Mouse (Mus musculus) lung, embryonic 14.5 days (tissue): ENCODE data around the gene Ank3. TPM values are rescaled to one million over a fixed set of nuclear protein-coding genes. Genes with fewer than 3 reads are reported as not detected.
A peak's percentile ranks its signal among the peaks of the same experiment; 100 is the strongest.

Source experiments
- ATAC-seq: fragments of 200-750 bp; cut with Nextera tagmentation; 2 replicates; pipeline ENCODE4 v1.8.0; 2017; ENCODE audit warnings: mild to moderate bottlenecking, moderate TSS enrichment, moderate library complexity; ENCODE audit not compliant: insufficient read depth
- DNase-seq: peaks from one replicate; pipeline ENCODE4 v3.0.0-alpha.2; 2015
- H3K27ac ChIP-seq: fragments of 300-500 bp; sonication (generic); 2 replicates; pipeline ENCODE4 v1.5.1; 2014; ENCODE audit warnings: low read depth, mild to moderate bottlenecking, moderate library complexity
- H3K27me3 ChIP-seq: fragments of 300-500 bp; sonication (generic); 2 replicates; pipeline ENCODE4 v1.6.1; 2014; ENCODE audit warnings: low read length, control low read depth; ENCODE audit not compliant: insufficient read depth
- H3K36me3 ChIP-seq: fragments of 300-500 bp; sonication (generic); 2 replicates; pipeline ENCODE4 v1.6.1; 2014; ENCODE audit warnings: control low read depth; ENCODE audit not compliant: insufficient read depth
- H3K4me1 ChIP-seq: fragments of 300-500 bp; sonication (generic); 2 replicates; pipeline ENCODE4 v1.6.1; 2014; ENCODE audit warnings: antibody characterized with exemption, control low read depth; ENCODE audit not compliant: insufficient read depth
- H3K4me2 ChIP-seq: fragments of 300-500 bp; sonication (generic); 2 replicates; pipeline ENCODE4 v1.6.1; 2014; ENCODE audit warnings: mild to moderate bottlenecking
- H3K4me3 ChIP-seq: fragments of 300-500 bp; sonication (generic); 2 replicates; pipeline ENCODE4 v1.5.1; 2014; ENCODE audit warnings: low read depth, low read length
- H3K9ac ChIP-seq: fragments of 300-500 bp; sonication (generic); 2 replicates; pipeline ENCODE4 v1.6.1; 2014
- H3K9me3 ChIP-seq: fragments of 300-500 bp; sonication (generic); 2 replicates; pipeline ENCODE4 v1.6.1; 2016; ENCODE audit warnings: low read depth, low read length, control low read depth
- CTCF ChIP-seq: IDR thresholded peaks from 2 replicates; pipeline ENCODE4 v1.5.1; 2016; ENCODE audit warnings: antibody characterized with exemption, low read depth
- WGBS: fragments of 180-500 bp; shearing (Covaris S2); extraction: QIAGEN DNeasy Blood & Tissue Kit; methylation state at CpG from one replicate; pipeline ENCODE4 v1.1.7; 2014; 5-methylcytosine and 5-hydroxymethylcytosine counted together
- polyA plus RNA-seq: library from polyadenylated mRNA; unstranded; fragments of >200 nt; fragmentation: Nextera tagmentation; extraction: Ambion mirVana; gene quantifications from 2 replicates; pipeline ENCODE4 v1.2.1, GENCODE M21; 2014

The Ank3 gene
- polyA plus RNA-seq, 1 experiment from 2014 or later, result 16.2 TPM

DNA sequence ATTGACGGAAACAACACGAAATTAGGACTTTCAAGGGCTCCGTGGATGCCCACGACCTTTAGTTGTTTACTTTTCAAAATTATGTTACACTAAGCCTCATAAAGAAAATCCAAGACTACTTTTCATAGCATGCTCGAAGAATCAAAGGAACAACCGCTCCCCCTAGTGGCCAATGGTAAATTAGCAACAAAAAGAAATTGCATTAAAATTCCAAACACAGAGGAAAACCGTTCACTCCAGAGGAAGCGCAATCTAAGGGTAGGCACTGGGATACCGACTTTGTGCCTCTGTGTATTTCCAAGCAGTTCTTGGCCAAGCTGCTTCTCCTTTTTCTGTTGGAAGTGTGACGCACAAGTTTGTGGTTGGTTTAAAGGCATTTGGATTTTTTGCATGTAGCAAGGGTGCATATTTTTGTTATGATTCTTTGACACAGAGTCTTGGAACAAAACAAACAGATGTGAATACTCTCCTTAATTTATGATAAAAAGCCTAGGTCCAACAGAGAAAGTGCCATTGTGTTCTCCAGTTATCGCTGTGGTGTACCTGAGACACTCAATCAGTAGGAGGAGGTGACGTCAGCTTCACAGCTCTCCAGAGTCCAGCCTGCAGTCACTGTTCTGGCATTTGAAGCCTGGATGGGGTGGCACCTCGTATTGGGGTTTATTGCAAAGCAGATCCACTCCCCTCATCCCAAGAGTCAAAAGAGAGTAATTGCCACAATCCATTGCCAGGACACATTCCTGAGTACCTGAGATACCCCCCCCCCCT lies 256.5 kb downstream of the Ank3 start:
- no peaks in the 10 kb centered on the region for H3K9me3 ChIP-seq
- 14% methylated on average over 13 of the region's 13 CpGs for WGBS
- no peak for ATAC-seq
- H3K27ac ChIP-seq, result no peak overlapping the region
- H3K4me2 ChIP-seq, result peak overlapping the region; percentile 34
- no peaks in the 10 kb centered on the region for H3K36me3 ChIP-seq
- H3K4me1 ChIP-seq, result peaks cover 11% of the 10 kb centered on the region
- no peak overlapping the region for H3K4me3 ChIP-seq
- peak; percentile 93 for DNase-seq
- H3K27me3 ChIP-seq, result no peaks in the 10 kb centered on the region
- no peak overlapping the region for H3K9ac ChIP-seq
- peak; percentile 90 for TF ChIP-seq CTCF

DNA sequence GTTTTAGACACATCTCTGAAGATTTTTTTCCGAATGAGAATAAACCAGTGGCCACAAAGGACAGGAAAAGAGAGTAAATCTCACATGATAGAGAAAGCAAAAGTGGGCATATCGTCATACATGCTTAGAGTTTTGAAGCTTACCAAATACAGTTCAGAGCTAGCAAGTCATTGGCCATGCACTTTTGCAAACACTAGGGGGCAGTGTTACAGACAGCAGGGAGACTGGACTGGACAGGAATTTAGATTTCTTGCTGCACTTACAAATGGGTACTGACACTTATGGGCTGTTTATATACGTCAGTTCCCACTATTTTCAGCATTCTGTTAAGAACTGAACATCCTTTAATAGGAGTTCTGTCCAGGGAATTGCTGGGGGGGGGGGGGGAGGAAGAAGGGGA lies 257.7 kb downstream of the Ank3 start:
- no peaks in the 10 kb centered on the region for H3K27me3 ChIP-seq
- ATAC-seq (0 out of 2 replicates have a peak, but pooled peaks have one; percentile 35), DNase-seq (peak; percentile 87)
- WGBS, result 17% methylated on average over 3 of the region's 3 CpGs
- peaks cover 11% of the 10 kb centered on the region for H3K4me1 ChIP-seq
- H3K9me3 ChIP-seq, result no peaks in the 10 kb centered on the region
- no peak overlapping the region for H3K9ac ChIP-seq
- no peak overlapping the region for H3K27ac ChIP-seq
- H3K4me2 ChIP-seq, result no peak overlapping the region
- H3K36me3 ChIP-seq, result no peaks in the 10 kb centered on the region
- TF ChIP-seq CTCF, result peak; percentile 93
- H3K4me3 ChIP-seq, result no peak overlapping the region

DNA sequence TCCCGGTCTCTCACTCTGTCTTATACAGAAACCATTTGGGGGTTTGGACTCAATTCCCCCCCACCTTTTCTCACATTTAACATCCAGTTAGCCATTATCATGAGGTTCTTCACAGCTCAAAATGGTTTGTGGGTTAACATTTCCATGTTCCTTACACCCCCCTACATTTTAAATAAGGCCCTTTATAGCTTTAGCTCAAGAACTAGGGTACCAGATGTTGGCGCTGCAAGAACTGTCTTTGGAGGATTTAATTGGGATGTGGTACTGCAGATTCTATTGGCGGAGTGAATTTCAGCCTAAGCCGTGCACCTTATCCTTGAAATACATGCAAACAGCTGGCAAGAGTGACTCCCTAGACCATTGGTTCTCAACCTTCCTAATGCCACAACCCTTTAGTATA lies 261.2 kb downstream of the Ank3 start:
- no peak overlapping the region for H3K4me2 ChIP-seq
- no peaks in the 10 kb centered on the region for H3K4me1 ChIP-seq
- no peak overlapping the region for H3K4me3 ChIP-seq
- H3K9me3 ChIP-seq, result no peaks in the 10 kb centered on the region
- no peak for TF ChIP-seq CTCF
- H3K27me3 ChIP-seq, result no peaks in the 10 kb centered on the region
- WGBS, result 88% methylated on average over 4 of the region's 4 CpGs
- ATAC-seq, result no peak
- H3K36me3 ChIP-seq, result no peaks in the 10 kb centered on the region
- no peak overlapping the region for H3K9ac ChIP-seq
- no peak for DNase-seq
- H3K27ac ChIP-seq, result no peak overlapping the region

DNA sequence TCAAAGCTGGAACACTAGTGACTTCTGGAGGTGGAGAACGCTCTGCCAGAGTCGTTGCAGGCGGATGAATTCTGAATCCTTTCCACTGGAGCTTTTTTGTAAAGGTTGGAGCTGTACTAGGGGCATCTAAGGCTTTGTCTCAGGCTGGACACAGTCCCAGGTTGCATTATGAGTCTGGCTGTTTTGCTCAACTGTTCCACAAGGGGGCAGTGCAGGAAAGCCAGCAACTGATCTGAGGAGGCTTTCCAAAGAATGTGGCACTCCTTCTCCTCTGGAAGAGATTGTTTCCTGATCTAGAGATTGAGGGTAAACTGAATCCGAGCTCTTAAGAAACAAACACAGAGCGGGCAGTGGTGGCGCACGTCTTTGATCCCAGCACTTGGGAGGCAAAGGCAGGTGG lies 263.8 kb downstream of the Ank3 start:
- H3K27me3 ChIP-seq, result no peaks in the 10 kb centered on the region
- H3K9ac ChIP-seq, result no peak overlapping the region
- peak; percentile 94 for TF ChIP-seq CTCF
- H3K4me3 ChIP-seq, result no peak overlapping the region
- H3K9me3 ChIP-seq, result no peaks in the 10 kb centered on the region
- ATAC-seq (peak; percentile 71), DNase-seq (peak; percentile 92)
- H3K27ac ChIP-seq, result no peak overlapping the region
- H3K4me1 ChIP-seq, result no peaks in the 10 kb centered on the region
- H3K4me2 ChIP-seq, result no peak overlapping the region
- H3K36me3 ChIP-seq, result no peaks in the 10 kb centered on the region
- 9% methylated on average over 7 of the region's 7 CpGs for WGBS

DNA sequence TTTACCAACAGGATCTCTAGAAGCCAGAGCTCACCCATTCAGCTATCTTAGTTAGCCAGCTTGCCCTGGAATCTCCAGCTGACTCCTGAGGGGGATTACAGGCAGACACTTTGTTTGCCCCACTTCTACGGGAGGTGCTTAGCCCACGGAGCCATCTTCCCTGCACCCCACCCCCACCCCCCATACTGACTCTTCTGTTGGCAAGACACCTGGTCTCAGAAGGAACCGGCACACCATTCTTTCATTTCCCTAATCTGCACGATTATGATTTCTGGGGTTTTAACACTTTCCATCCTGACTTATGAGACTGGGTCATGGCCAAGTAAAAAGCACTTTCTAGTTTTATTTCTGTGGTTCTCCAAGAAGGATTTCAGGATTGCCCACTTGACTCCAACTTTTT lies 268.9 kb downstream of the Ank3 start:
- ATAC-seq, result no peak
- Histone ChIP-seq H3K4me3 (no peak overlapping the region), H3K9me3 (no peaks in the 10 kb centered on the region), H3K36me3 (no peaks in the 10 kb centered on the region), H3K9ac (no peak overlapping the region), H3K4me1 (no peaks in the 10 kb centered on the region), H3K4me2 (no peak overlapping the region), H3K27ac (no peak overlapping the region), H3K27me3 (no peaks in the 10 kb centered on the region)
- WGBS, result 70% methylated on average over 4 of the region's 4 CpGs
- no peak for DNase-seq
- TF ChIP-seq CTCF, result no peak

DNA sequence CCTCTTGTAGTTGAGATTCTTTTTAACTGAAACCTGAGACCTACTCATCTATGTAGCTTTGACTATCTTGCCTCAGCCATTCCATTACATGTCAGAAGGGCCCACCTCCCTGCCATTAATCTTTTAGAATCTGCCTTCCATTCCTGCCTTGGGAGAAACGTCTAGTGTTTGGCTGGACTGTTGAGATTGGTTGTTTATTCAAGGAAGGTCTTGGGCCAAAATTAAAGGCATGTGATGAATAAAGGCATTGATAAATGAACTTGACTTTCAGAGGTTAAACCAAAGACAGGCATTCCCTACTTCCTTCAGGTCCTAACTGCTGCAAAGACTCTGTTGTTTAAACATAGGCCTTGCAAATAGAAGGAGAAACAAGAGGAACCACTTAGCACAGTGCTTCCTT lies 271.9 kb downstream of the Ank3 start:
- H3K9ac ChIP-seq, result no peak overlapping the region

DNA sequence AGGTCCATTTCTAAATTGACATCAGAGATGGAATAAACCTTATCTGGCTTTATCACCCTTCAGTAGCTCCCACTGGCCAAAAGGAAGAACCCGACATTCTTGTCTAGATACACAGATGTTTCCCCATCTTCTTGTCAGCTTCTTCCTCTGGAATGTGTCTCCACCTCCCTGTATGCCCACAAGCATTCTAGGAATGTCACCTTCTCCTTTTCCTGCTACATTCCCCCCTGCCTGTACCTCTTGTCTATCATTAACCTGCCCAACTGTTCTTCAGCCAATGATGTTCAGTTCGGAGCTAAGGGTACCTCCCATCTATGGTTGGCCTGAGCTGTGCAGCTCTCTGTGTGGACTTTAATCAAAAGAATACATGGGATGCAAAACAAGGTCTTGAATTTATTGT lies 272.4 kb downstream of the Ank3 start:
- Histone ChIP-seq H3K9ac (no peak overlapping the region), H3K4me3 (no peak overlapping the region), H3K36me3 (no peaks in the 10 kb centered on the region), H3K4me2 (no peak overlapping the region), H3K27me3 (no peaks in the 10 kb centered on the region), H3K4me1 (no peaks in the 10 kb centered on the region), H3K9me3 (no peaks in the 10 kb centered on the region), H3K27ac (no peak overlapping the region)
- peak; percentile 47; the same call in 1 of the 2 replicates for ATAC-seq
- 26% methylated on average over 2 of the region's 2 CpGs for WGBS
- peak; percentile 23 for DNase-seq
- no peak for TF ChIP-seq CTCF

More for the DNA sequence above, 271.9 kb downstream of the Ank3 start:
- H3K9me3 ChIP-seq, result no peaks in the 10 kb centered on the region
- ATAC-seq (0 out of 2 replicates have a peak, but pooled peaks have one; percentile 38), DNase-seq (peak; percentile 28)
- TF ChIP-seq CTCF, result no peak
- no peak overlapping the region for H3K4me3 ChIP-seq
- no peak overlapping the region for H3K27ac ChIP-seq
- no peaks in the 10 kb centered on the region for H3K4me1 ChIP-seq
- no peaks in the 10 kb centered on the region for H3K27me3 ChIP-seq
- 3% methylated on average over 1 of the region's 1 CpGs for WGBS
- no peaks in the 10 kb centered on the region for H3K36me3 ChIP-seq
- H3K4me2 ChIP-seq, result no peak overlapping the region
